Mouse (Mus musculus): ENCODE measurements around the gene Hist2h3c1. TPM values are rescaled to one million over a fixed set of nuclear protein-coding genes. Genes with fewer than 3 reads are reported as not detected.

Gene Hist2h3c1
- polyA plus RNA-seq, 3 experiments from 2014 or later, result not detected

DNA sequence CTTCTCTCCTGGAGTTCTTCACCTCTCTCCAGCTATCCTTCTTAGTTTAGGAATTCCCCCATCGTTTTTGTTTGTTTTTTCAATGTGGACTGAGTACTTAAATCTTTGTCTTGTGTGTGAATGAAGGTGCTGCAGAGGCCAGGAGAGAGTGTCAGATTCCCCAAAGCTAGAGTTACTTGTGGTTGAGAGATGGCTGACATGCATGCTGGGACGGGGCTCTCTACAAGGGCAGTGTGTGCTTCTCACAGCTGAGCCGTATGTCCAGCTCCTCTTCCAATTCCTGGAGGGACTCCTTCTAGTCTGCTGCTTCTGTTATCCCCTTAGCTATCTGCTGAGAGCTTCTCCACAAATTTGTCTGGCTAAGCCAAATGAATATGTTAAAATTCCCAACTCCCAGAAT is 10.6 kb upstream of the Hist2h3c1 start:
- no peak for ATAC-seq

GRCm38 (mm10) chr3:96236834-96237334 is 9.6 kb upstream of the Hist2h3c1 start:
- ATAC-seq, result no peak

DNA sequence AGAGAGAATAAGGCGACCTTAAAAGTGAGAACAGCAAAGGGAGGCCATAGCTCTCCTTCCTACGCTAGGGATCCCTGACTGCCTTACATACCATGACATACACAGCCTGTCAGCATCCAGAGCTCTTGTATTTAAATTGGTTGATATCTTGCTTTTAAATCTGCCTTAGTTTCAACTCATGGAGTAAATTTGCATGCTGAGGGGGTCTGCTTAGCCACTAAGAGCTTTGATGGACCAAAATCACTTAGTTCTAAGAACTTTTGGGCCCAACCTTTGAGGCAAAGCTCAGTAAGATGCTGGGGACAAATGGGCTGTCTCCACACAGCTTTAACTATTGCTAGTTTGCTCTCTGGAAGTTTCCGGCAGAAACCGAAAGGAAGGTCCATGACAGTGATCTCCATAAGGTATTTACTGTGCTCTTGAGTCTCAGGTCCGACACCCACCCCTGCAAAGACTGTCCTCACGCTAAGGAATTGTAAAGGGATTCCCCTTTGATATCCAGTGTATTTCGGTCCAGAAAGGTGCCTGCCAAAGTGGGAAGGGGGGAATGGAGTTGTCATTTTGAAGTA is 9.1 kb upstream of the Hist2h3c1 start:
- no peak for ATAC-seq

DNA sequence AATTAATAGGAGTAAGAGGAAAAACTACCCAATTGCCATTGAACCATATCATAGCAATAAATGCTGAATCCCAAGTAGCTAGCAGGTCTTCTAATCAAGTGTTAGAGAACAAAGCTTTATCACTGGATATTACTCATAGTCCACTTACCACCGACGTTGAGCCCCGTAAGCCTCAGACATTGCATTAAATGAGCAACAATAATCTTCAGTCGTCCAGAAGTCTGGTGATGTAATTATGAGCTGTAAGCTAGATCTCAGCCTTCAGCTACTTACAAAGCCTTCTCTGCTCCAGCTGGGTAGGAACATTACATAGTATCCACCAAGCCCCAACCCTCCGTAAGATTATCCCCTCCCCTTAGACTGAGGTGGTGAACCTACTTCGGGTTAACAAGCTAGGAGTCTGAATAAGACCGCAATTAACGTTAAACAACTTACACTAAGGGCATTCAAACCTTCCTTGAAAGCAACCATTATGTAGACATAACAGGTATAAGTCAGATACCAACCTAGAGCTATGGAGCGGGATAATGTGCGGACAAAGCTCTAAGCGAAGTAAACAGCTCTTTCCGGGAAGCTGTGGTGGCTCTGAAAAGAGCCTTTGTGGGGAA is 8.5 kb upstream of the Hist2h3c1 start:
- no peak for ATAC-seq

DNA sequence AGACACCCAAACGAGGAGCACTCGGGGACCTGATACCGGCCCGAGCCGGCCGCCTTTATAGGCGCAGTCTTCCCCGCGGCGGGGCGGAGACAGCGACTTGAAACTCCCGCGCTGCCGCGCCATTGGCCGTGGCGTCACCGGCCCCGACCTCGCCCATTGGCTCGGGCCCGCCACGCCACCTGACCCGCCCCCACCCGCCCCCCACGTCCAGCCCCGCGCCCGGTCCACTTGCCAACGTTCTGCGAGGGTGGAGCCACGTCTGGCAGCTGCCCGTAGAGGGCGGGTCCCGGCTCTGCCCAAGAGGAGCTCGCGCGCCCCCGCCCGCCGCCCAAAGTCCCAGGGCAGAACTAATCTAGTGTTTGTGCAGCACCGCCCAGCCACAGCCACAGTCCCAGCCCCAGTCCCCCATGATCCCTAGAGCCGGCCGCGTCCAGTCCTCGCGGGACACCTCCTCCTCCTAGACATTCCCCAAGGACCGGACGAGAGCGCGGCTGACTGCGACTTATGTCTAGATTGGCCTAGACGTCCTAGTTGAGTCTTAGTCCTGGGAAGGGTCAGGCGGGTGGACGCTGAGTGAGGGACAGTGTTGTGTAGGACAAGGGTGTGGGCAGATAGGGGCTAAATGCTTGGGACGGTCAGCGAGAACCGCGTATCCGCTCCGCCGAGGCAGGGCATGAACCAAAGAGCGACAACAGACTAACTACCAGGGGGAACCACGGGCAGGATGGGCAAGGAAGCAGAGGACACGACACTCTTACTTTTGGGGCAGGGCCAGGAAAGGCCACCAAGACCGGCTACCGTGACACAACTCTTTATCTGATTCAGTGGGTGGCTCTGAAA is 7.3 kb upstream of the Hist2h3c1 start, which contains the start of gene Hist2h3c2:
Hist2h3c2 (minus strand) TSS at position 174 of the 840 bp plus-strand sequence.
- ATAC-seq, result peak; percentile 62

DNA sequence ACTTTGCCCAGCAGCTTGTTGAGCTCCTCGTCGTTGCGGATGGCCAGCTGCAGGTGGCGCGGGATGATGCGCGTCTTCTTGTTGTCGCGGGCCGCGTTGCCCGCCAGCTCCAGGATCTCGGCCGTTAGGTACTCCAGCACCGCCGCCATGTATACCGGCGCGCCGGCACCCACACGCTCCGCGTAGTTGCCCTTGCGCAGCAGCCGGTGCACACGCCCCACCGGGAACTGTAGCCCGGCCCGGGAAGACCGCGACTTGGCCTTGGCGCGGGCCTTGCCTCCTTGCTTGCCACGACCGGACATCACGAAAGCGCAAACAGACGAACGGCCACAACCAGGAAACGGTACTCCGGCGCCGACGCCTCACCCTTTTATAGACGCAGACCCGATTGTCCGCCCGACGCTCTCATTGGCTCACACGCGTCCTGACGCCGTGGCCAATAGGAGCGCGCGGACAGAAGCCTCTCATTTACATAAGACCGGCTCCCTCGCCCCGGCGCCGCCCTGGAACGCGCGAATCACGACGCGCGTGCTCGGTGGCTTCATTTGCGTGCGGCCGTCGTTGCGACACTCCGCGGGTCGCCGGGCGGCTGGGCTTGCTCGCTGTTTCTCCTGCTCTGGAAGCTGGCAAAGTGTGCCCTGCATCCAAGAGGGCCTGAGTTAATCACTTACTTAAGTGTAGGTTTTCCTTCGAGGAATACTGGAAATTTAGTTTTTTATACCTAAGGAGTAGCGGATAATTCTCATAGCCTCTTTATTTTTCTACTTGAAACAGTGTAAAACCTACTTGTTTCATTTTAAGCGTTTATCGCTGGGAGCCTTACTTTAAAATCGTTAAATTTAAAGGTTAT is 6.3 kb upstream of the Hist2h3c1 start, which contains the start of gene Hist2h2aa2:
Hist2h2aa2 (minus strand) TSS at position 328 of the 850 bp plus-strand sequence.
- ATAC-seq, result peak; percentile 79

DNA sequence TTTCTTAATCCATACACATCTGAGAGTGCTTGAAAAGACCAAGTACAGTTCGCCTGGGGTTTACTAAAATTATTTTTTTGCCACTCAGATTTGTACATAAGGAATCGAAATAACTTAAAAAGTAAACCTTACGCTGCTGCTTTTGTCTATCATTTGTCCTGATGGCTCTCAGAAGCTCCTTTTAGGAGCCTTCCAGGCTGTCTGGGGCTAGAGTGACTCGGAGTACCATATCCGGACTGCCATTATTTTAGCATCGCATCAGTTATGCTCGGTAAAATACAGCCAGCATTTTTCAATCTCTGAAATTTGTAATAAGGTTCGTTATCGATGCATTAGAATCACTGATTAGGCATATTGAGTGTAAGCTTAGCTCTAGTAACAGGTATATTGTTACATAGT is 5.7 kb upstream of the Hist2h3c1 start:
- ATAC-seq, result no peak

GRCm38 (mm10) chr3:96243921-96244572 is 2.4 kb upstream of the Hist2h3c1 start:
- no peak for ATAC-seq

DNA sequence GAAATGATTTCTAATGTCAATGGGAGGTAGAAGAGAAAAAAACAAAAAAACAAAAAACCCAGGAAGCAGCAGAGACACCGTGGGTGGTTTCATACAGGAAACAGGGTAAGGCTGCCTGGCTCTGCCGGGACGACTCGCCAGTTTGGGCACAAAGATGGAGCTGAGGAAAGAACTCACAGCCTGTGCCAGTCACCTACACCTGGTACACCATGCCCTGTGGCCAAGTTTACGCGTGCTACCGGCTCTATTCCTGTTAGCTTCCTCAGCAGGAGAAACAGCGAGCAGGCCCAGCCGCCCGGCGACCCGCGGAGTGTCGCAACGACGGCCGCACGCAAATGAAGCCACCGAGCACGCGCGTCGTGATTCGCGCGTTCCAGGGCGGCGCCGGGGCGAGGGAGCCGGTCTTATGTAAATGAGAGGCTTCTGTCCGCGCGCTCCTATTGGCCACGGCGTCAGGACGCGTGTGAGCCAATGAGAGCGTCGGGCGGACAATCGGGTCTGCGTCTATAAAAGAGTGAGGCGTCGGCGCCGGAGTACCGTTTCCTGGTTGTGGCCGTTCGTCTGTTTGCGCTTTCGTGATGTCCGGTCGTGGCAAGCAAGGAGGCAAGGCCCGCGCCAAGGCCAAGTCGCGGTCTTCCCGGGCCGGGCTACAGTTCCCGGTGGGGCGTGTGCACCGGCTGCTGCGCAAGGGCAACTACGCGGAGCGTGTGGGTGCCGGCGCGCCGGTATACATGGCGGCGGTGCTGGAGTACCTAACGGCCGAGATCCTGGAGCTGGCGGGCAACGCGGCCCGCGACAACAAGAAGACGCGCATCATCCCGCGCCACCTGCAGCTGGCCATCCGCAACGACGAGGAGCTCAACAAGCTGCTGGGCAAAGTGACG is 1.2 kb upstream of the Hist2h3c1 start, which contains the start of gene Hist2h2aa1:
Hist2h2aa1 (plus strand) TSS at position 495 of the 884 bp plus-strand sequence.
- peak; percentile 75 for ATAC-seq

DNA sequence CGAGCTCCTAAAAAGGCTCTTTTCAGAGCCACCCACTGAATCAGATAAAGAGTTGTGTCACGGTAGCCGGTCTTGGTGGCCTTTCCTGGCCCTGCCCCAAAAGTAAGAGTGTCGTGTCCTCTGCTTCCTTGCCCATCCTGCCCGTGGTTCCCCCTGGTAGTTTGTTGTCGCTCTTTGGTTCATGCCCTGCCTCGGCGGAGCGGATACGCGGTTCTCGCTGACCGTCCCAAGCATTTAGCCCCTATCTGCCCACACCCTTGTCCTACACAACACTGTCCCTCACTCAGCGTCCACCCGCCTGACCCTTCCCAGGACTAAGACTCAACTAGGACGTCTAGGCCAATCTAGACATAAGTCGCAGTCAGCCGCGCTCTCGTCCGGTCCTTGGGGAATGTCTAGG is 467 bp upstream of the Hist2h3c1 start:
- ATAC-seq, result peak; percentile 47

DNA sequence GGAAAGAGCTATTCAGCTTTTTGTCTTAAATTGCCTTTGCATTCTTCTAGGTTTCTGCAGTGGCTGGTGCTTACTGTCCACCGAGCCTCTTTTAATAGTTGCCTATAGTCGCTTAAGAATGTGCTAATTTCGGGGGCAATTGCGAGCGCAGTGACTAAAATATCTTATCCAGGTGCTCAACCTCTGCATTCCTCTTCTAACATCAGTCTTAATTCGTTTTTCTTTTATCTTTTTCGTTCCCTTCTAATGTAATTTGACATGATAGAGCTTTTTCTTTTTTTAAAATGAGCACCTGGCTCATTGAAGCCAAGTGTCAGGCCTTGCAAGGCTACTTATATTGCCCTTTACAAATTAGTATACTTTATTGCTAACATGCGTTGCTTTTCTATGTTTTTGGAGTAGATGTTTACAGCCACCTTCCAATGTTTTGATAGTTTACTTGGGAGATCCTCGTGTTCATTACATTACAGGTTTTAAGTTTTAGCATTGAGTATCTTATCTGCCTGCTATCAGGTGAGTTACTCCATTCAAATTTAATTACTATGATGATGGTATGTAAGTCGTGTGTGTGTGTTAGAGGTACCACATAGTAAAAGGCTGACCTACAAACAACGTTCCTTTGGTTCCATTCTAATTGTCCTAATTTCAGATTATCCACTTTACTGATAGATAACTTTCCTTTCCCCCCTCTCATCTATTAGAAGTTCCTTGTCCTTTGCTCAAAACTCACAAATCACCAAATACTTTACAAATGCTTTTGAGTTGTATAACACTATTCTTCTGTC is 1.1 kb downstream of the Hist2h3c1 start:
- no peak for ATAC-seq

- no peak for ATAC-seq
Measured at GRCm38 (mm10) chr3:96248141-96249033, 1.9 kb downstream of the Hist2h3c1 start.

DNA sequence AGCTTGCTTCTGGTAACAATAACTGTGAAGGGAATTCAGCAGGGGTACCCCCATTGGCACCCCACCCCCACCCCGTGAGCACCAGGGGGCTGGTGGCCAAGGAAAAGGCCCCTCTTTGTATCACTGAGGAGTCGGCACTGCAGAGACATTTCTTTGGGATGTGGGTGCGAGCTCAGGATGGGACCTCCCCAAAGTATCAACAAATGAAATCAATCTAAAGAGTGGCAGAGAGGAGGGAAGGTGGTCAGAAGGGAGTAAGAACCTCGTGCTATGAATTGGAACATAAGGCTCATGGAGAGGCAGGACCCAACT is 2.5 kb downstream of the Hist2h3c1 start:
- no peak for ATAC-seq

- no peak for ATAC-seq
Measured at GRCm38 (mm10) chr3:96250890-96251289, 4.4 kb downstream of the Hist2h3c1 start.

- no peak for ATAC-seq
Measured at GRCm38 (mm10) chr3:96251787-96252186, 5.3 kb downstream of the Hist2h3c1 start.

DNA sequence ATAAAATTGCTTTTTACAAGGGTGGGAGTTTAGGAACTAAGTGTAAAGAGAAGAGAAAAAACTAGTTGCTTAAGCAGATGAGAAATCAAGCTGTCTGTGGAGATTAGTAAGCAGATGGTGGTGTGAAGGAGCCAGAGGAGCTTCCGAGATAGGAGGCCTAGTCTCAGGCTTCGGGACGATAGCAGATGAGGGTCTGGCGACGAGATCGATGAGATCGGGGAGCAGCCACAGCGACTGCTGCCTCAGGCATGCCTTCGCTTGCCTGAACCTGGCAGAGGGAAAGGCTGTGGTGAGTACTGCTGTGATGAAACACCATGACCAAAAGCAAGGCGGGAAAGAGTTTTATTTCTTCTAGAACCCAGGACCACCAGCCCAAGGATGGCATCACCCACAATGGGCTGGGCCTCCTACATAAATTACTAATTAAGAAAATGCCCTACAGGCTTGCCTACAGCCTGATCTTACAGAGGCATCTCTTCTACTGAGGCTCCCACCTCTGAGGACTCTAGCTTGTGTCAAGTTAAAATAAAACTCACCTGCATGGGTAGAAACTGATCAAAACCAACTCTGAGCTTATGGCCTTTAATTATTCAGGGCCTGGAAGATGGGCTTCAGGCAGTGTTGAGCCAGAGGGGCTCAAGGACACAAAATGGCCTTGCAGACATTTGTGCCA is 8.3 kb downstream of the Hist2h3c1 start:
- no peak for ATAC-seq

DNA sequence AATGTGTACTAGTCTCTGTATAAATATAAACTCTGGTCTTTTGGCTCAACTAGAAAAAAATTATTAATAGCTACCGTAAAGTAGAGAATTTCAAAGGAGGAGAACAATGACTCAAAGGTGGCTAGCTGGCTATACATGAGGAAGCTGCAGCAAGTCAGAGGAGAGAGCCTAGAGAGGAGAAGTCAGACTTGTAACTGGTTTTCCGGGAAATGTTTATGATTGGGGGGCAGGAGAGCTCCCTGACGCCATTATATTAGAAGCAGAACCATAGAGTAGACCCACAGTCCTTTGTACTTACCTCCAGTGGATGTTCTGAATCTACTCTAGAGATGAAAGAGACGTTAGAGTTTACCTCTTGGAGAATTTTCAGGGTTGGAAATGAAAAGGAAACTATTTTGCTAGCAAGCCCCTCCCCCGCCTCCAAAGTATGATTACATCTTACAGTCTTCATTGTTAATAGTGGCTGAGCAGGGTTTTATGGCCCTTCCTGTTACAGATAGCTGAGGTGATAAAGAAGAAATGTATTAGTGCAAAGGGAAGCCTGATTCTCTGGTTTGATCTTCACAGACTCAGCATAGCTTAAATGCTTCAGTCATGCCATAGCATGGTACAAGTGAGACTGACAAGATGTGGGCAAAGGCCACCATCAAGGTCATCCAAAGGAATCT is 9.6 kb downstream of the Hist2h3c1 start:
- ATAC-seq, result peak; percentile 28

- ATAC-seq, result no peak
Measured at GRCm38 (mm10) chr3:96257190-96257589, 10.7 kb downstream of the Hist2h3c1 start.
